Mouse (Mus musculus) stomach, embryonic 16.5 days (tissue): ENCODE measurements around the gene 4930447C04Rik. TPM values are rescaled to one million over a fixed set of nuclear protein-coding genes. Genes with fewer than 3 reads are reported as not detected.

Experiments used
- ATAC-seq: fragments of 200-750 bp; cut with Nextera tagmentation; 2 replicates; pipeline ENCODE4 v1.8.0; 2017; ENCODE audit warnings: moderate number of reproducible peaks, moderate TSS enrichment; ENCODE audit not compliant: insufficient read depth, low FRiP score
- H3K27ac ChIP-seq: fragments of 300-500 bp; sonication (generic); 2 replicates; pipeline ENCODE4 v1.5.1; 2014; ENCODE audit warnings: low read length
- H3K27me3 ChIP-seq: fragments of 300-500 bp; sonication (generic); 2 replicates; pipeline ENCODE4 v1.6.1; 2014; ENCODE audit warnings: low read length, control low read depth, mixed read lengths; ENCODE audit not compliant: control insufficient read depth, insufficient read depth
- H3K36me3 ChIP-seq: fragments of 300-500 bp; sonication (generic); 2 replicates; pipeline ENCODE4 v1.6.1; 2014; ENCODE audit warnings: low read length; ENCODE audit not compliant: control insufficient read depth, insufficient read depth
- H3K4me1 ChIP-seq: fragments of 300-500 bp; sonication (generic); 2 replicates; pipeline ENCODE4 v1.6.1; 2014; ENCODE audit warnings: low read length, control low read depth, mixed read lengths; ENCODE audit not compliant: control insufficient read depth, insufficient read depth
- H3K4me2 ChIP-seq: fragments of 300-500 bp; sonication (generic); 2 replicates; pipeline ENCODE4 v1.6.1; 2014; ENCODE audit warnings: low read depth, low read length, mixed read lengths
- H3K4me3 ChIP-seq: fragments of 300-500 bp; sonication (generic); replicated peaks from 2 replicates; pipeline ENCODE4 v1.5.1; 2014; ENCODE audit warnings: mild to moderate bottlenecking, low read length
- H3K9ac ChIP-seq: fragments of 300-500 bp; sonication (generic); 2 replicates; pipeline ENCODE4 v1.6.1; 2014; ENCODE audit warnings: low read length
- H3K9me3 ChIP-seq: fragments of 300-500 bp; sonication (generic); replicated peaks from 2 replicates; pipeline ENCODE4 v1.6.1; 2016; ENCODE audit warnings: low read length, control low read depth; ENCODE audit not compliant: control insufficient read depth
- WGBS: fragments of 180-500 bp; shearing (Covaris S2); extraction: QIAGEN DNeasy Blood & Tissue Kit; methylation state at CpG from one replicate; pipeline ENCODE4 v1.1.7; 2014; 5-methylcytosine and 5-hydroxymethylcytosine counted together
- polyA plus RNA-seq: library from polyadenylated mRNA; unstranded; fragments of >200 nt; fragmentation: Nextera tagmentation; extraction: Ambion mirVana; gene quantifications from 2 replicates; pipeline ENCODE4 v1.2.1, GENCODE M21; 2015

Gene 4930447C04Rik
- polyA plus RNA-seq, 1 experiment from 2014 or later = 1.7 TPM

- no peak for ATAC-seq
- H3K4me2 ChIP-seq = no peak overlapping the region
- no peaks in the 10 kb centered on the region for H3K4me1 ChIP-seq
- no peaks in the 10 kb centered on the region for H3K9me3 ChIP-seq
- peaks cover 40% of the 10 kb centered on the region for H3K27me3 ChIP-seq
- H3K4me3 ChIP-seq = no peak overlapping the region
- 66% methylated on average over 9 of the region's 9 CpGs for WGBS
- no peaks in the 10 kb centered on the region for H3K36me3 ChIP-seq
- H3K9ac ChIP-seq = no peak overlapping the region
- no peak overlapping the region for H3K27ac ChIP-seq
Observed at GRCm38 (mm10) chr12:72850146-72850545, 90.4 kb downstream of the 4930447C04Rik start.

- no peak overlapping the region for H3K27ac ChIP-seq
- no peaks in the 10 kb centered on the region for H3K36me3 ChIP-seq
- peaks cover 20% of the 10 kb centered on the region for H3K27me3 ChIP-seq
- no peak overlapping the region for H3K4me3 ChIP-seq
- no peaks in the 10 kb centered on the region for H3K9me3 ChIP-seq
- no peak for ATAC-seq
- 27% methylated on average over 7 of the region's 7 CpGs for WGBS
- H3K9ac ChIP-seq = no peak overlapping the region
- H3K4me1 ChIP-seq = 0 out of 2 replicates have a peak, but pooled peaks cover 5% of the 10 kb centered on the region
- H3K4me2 ChIP-seq = no peak overlapping the region
Observed at GRCm38 (mm10) chr12:72847725-72848124, 92.8 kb downstream of the 4930447C04Rik start.

- no peak overlapping the region for H3K4me2 ChIP-seq
- no peaks in the 10 kb centered on the region for H3K9me3 ChIP-seq
- no peaks in the 10 kb centered on the region for H3K36me3 ChIP-seq
- 0 out of 2 replicates have a peak, but pooled peaks cover 5% of the 10 kb centered on the region for H3K4me1 ChIP-seq
- no peak overlapping the region for H3K4me3 ChIP-seq
- H3K27me3 ChIP-seq = peaks cover 20% of the 10 kb centered on the region
- no peak for ATAC-seq
- H3K9ac ChIP-seq = no peak overlapping the region
- no peak overlapping the region for H3K27ac ChIP-seq
- WGBS = 22% methylated on average over 10 of the region's 10 CpGs
Observed at GRCm38 (mm10) chr12:72845946-72846345, 94.6 kb downstream of the 4930447C04Rik start.

- Histone ChIP-seq H3K4me1 (0 out of 2 replicates have a peak, but pooled peaks cover 5% of the 10 kb centered on the region), H3K27me3 (peaks cover 17% of the 10 kb centered on the region), H3K27ac (peak overlapping the region; percentile 31; the same call in 1 of the 2 replicates), H3K36me3 (no peaks in the 10 kb centered on the region), H3K4me3 (peak overlapping the region; percentile 4), H3K9ac (peak overlapping the region; percentile 4; the same call in 1 of the 2 replicates), H3K9me3 (no peaks in the 10 kb centered on the region), H3K4me2 (peak overlapping the region; percentile 38)
- WGBS = 18% methylated on average over 12 of the region's 12 CpGs
- ATAC-seq = peak; percentile 81; the same call in 1 of the 2 replicates
Observed at GRCm38 (mm10) chr12:72843973-72844620, 96.5 kb downstream of the 4930447C04Rik start.

- 0 out of 2 replicates have a peak, but pooled peaks cover 5% of the 10 kb centered on the region for H3K4me1 ChIP-seq
- peaks cover 16% of the 10 kb centered on the region for H3K27me3 ChIP-seq
- H3K4me2 ChIP-seq = peak overlapping the region; percentile 38; the same call in 1 of the 2 replicates
- 0 out of 2 replicates have a peak overlapping the region, but pooled peaks have one; percentile 4 for H3K4me3 ChIP-seq
- H3K27ac ChIP-seq = 0 out of 2 replicates have a peak overlapping the region, but pooled peaks have one; percentile 31
- 71% methylated on average over 4 of the region's 4 CpGs for WGBS
- H3K9ac ChIP-seq = no peak overlapping the region
- H3K9me3 ChIP-seq = no peaks in the 10 kb centered on the region
- ATAC-seq = no peak
- no peaks in the 10 kb centered on the region for H3K36me3 ChIP-seq
Observed at GRCm38 (mm10) chr12:72843555-72843954, 97.0 kb downstream of the 4930447C04Rik start.

GRCm38 (mm10) chr12:72843135-72843534 is 97.4 kb downstream of the 4930447C04Rik start:
- H3K27me3 ChIP-seq = peaks cover 16% of the 10 kb centered on the region
- ATAC-seq = no peak
- H3K27ac ChIP-seq = no peak overlapping the region
- H3K4me3 ChIP-seq = no peak overlapping the region
- no peak overlapping the region for H3K4me2 ChIP-seq
- 79% methylated on average over 4 of the region's 4 CpGs for WGBS
- no peak overlapping the region for H3K9ac ChIP-seq
- H3K36me3 ChIP-seq = no peaks in the 10 kb centered on the region
- H3K4me1 ChIP-seq = 0 out of 2 replicates have a peak, but pooled peaks cover 5% of the 10 kb centered on the region
- H3K9me3 ChIP-seq = no peaks in the 10 kb centered on the region

- Histone ChIP-seq H3K4me3 (no peak overlapping the region), H3K9me3 (no peaks in the 10 kb centered on the region), H3K36me3 (no peaks in the 10 kb centered on the region), H3K27me3 (peaks cover 7% of the 10 kb centered on the region), H3K9ac (no peak overlapping the region), H3K4me1 (0 out of 2 replicates have a peak, but pooled peaks cover 5% of the 10 kb centered on the region), H3K4me2 (no peak overlapping the region), H3K27ac (no peak overlapping the region)
- no peak for ATAC-seq
- 92% methylated on average over 1 of the region's 1 CpGs for WGBS
Observed at GRCm38 (mm10) chr12:72841500-72841899, 99.1 kb downstream of the 4930447C04Rik start.

- ATAC-seq = no peak
- 83% methylated on average over 4 of the region's 4 CpGs for WGBS
- no peaks in the 10 kb centered on the region for H3K9me3 ChIP-seq
- H3K27me3 ChIP-seq = no peaks in the 10 kb centered on the region
- H3K27ac ChIP-seq = no peak overlapping the region
- no peak overlapping the region for H3K9ac ChIP-seq
- H3K4me1 ChIP-seq = no peaks in the 10 kb centered on the region
- no peak overlapping the region for H3K4me3 ChIP-seq
- no peaks in the 10 kb centered on the region for H3K36me3 ChIP-seq
- no peak overlapping the region for H3K4me2 ChIP-seq
Observed at GRCm38 (mm10) chr12:72837302-72837701, 103.3 kb downstream of the 4930447C04Rik start.

GRCm38 (mm10) chr12:72835518-72836015 is 105.0 kb downstream of the 4930447C04Rik start:
- Histone ChIP-seq H3K9me3 (no peaks in the 10 kb centered on the region), H3K27me3 (peaks cover 4% of the 10 kb centered on the region; the same call in 1 of the 2 replicates), H3K4me1 (peaks cover 3% of the 10 kb centered on the region; the same call in 1 of the 2 replicates), H3K4me2 (no peak overlapping the region), H3K4me3 (no peak overlapping the region), H3K36me3 (no peaks in the 10 kb centered on the region), H3K9ac (no peak overlapping the region), H3K27ac (no peak overlapping the region)
- ATAC-seq = no peak
- WGBS = 73% methylated on average over 8 of the region's 8 CpGs
